Mouse (Mus musculus) frontal cortex, postnatal 10 days (tissue): Measurements from ENCODE around the gene Tead1.
A peak's percentile ranks its signal among the peaks of the same experiment; 100 is the strongest.

Experiments used
- DNase-seq, 2 experiments: peaks; one replicate each; pipeline ENCODE4 v3.0.0; 2022; ENCODE audit warnings: low spot score in 2 of 2, mixed read lengths in 1 of 2

The Tead1 gene

GRCm38 (mm10) chr7:112679171-112679512 is at the start of gene Tead1:
Tead1 (plus strand) TSS chr7:112679318.
- peak; percentile 82 to 94 for DNase-seq

- no peak for DNase-seq
Observed at GRCm38 (mm10) chr7:112634505-112635213, 44.5 kb upstream of the Tead1 start.

- DNase-seq = no peak
Observed at GRCm38 (mm10) chr7:112635936-112636335, 43.2 kb upstream of the Tead1 start.

GRCm38 (mm10) chr7:112643866-112644543 is 35.1 kb upstream of the Tead1 start:
- no peak for DNase-seq

GRCm38 (mm10) chr7:112644701-112645100 is 34.4 kb upstream of the Tead1 start:
- no peak for DNase-seq

- DNase-seq = no peak
Observed at GRCm38 (mm10) chr7:112645724-112646123, 33.4 kb upstream of the Tead1 start.

- no peak for DNase-seq
Observed at GRCm38 (mm10) chr7:112647417-112647816, 31.7 kb upstream of the Tead1 start.

- DNase-seq = no peak
Observed at GRCm38 (mm10) chr7:112656141-112656662, 22.9 kb upstream of the Tead1 start.

- DNase-seq = no peak
Observed at GRCm38 (mm10) chr7:112658939-112659338, 20.2 kb upstream of the Tead1 start.

- DNase-seq = no peak
Observed at GRCm38 (mm10) chr7:112659816-112660215, 19.3 kb upstream of the Tead1 start.

GRCm38 (mm10) chr7:112660325-112660724 is 18.8 kb upstream of the Tead1 start:
- DNase-seq = no peak

GRCm38 (mm10) chr7:112662398-112663313 is 16.5 kb upstream of the Tead1 start:
- peak in 1 of 2 experiments; percentile 22 for DNase-seq

GRCm38 (mm10) chr7:112663314-112663966 is 15.7 kb upstream of the Tead1 start:
- peak in 1 of 2 experiments; percentile 49 for DNase-seq

GRCm38 (mm10) chr7:112669993-112670392 is 9.1 kb upstream of the Tead1 start:
- no peak for DNase-seq

GRCm38 (mm10) chr7:112678418-112679170 is 524 bp upstream of the Tead1 start:
- peak; percentile 26 to 41 for DNase-seq

- DNase-seq = peak; percentile 22 to 71
Observed at GRCm38 (mm10) chr7:112679513-112680245, 561 bp downstream of the Tead1 start.

- DNase-seq = peak; percentile 18 to 33
Observed at GRCm38 (mm10) chr7:112680498-112681251, 1.6 kb downstream of the Tead1 start.

- no peak for DNase-seq
Observed at GRCm38 (mm10) chr7:112684626-112685561, 5.8 kb downstream of the Tead1 start.
